Mouse (Mus musculus) gastrocnemius, postnatal 10 days (tissue): Measurements from ENCODE around the gene Aste1. TPM values are rescaled to one million over a fixed set of nuclear protein-coding genes. Genes with fewer than 3 reads are reported as not detected.

Source experiments
- DNase-seq: peaks from one replicate; pipeline ENCODE4 v3.0.0; 2021; ENCODE audit warnings: mixed read lengths
- long read RNA-seq, 2 experiments: library from polyadenylated mRNA; stranded (forward); transcript quantifications; one replicate each; pipeline ENCODE4 v2.0.0; 2021
- total RNA-seq, 2 experiments: library from RNA; stranded (reverse); gene quantifications; 2 replicates each; pipeline ENCODE4 v1.2.3; 2021

Aste1 gene
- 1 to 10 TPM; 3.6 to 6.6 TPM for total RNA-seq
- long read RNA-seq, experiment 1, partial matches to known transcripts, result 0 of 8 reads
- long read RNA-seq, experiment 1, other reads (novel, unspliced or antisense), result 7 of 8 reads
- long read RNA-seq, experiment 2, partial matches to known transcripts, result 0 of 6 reads
- long read RNA-seq, experiment 2, other reads (novel, unspliced or antisense), result 1 of 6 reads

DNA sequence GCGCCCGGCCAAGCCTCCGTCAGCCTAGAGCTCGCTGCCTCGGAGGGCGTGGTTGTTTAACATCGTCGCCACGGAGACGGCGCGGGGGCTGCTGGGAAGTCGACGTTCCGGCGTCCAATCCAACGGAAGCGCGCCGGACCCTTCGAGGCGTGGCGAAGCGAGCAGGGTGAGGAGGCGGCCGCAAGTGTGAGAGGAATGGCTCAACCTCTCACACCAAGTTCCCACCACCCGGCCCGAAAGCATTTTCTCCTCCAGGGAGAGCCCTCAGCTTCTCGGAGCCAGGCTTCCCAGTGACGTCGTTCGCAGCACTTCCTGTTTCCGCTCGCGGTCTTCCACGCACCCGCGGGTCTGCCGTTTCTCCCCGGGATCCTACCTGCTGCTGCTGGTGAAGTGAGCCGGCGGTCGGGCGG, at the start of gene Aste1, which contains the start of gene Nek11:
Gene Aste1, plus strand, starts transcription at position 175 of the 410 bp plus-strand sequence.
Gene Nek11, minus strand, starts transcription at position 307 of the 410 bp plus-strand sequence.
- DNase-seq, result peak; percentile 94

DNA sequence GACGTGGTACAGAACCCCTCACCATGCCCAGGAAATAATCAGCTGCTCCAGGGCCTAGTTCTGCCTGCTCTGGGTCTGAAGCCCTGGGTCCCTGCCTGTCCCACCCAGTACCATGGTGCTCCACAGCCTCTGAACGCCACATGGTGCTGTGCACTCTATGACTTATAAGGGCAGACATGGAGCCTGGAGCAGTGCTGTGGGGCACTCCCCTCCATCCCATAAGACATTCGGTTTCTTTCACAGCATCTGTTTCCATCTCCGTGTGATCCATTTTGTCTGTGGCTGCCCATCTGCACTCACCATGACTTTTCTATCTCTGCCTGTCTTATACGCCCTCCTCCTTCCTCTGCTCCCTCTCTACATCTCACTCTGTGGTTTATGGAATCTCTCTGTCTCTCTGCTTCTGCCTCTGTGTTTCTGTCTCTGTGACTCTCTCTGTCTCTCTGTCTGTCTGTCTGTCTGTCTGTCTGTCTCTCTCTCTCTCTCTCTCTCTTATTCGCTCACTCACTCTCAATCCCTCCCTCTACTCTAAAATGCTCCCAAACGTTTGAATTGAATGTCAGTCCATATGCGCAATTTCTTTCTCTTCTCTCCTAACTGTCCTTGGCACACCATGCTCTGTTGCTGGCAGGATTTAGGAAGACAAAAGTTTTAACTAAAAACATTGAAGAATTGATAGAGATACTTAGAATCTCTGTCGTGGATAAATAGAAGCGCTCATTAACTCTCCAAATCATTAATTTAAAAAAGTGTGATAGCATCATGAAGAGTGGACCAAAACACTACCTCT, 46.8 kb upstream of the Aste1 start:
- no peak for DNase-seq

DNA sequence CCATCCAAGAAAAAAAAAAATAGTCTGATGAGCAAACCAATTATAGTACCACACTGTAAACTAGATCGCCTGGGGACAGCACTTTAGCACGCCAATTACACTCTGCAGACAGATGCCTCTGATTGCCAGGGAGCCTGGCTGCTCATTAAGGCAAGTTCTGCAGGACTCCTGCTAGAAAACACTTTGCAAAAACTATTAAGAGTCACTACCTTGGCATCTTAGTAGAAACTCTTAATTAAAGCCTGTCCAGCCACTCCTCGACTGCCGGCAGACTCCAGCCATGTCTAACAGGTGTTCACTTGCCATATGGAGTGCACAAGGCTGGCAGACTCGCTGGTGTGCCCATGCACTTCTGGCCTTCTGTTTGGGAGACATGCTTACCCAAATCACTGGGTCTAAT, 46.2 kb upstream of the Aste1 start:
- DNase-seq, result no peak

- no peak for DNase-seq
Measured at GRCm38 (mm10) chr9:105362181-105362580, 33.0 kb upstream of the Aste1 start.

DNA sequence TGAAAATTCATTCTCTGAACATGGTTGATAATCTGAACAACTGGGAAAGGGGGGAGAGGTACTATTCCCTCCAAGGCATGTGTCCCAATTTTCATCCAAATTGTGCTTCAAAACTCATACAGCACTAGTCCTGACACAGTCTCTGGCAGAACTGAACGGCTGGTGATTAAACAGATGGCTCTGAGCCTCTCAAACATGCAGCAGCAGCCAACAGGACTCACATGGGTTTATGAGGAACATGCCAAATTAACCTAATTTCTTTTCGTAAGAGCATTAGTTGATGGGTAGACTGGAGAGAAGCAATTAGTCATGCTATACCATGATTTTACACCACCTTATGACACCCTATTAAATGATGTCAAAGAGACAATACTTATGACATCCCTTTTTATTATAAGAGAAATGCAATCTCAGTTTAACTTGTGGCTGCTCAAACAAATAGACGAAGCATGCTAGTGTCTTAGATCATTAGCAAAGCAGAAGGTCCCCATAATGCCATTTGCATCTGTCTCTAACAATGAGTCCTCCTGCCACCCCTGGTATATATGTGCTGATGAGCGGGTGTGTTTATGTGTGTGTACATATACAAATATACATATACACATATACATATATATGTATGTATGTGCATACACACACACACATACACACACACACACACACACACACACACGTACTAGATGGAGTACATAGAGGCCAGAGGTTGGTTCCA, 31.5 kb upstream of the Aste1 start:
- DNase-seq, result no peak

GRCm38 (mm10) chr9:105366199-105366598, 29.0 kb upstream of the Aste1 start:
- DNase-seq, result no peak

- no peak for DNase-seq
Measured at GRCm38 (mm10) chr9:105368605-105369004, 26.6 kb upstream of the Aste1 start.

GRCm38 (mm10) chr9:105374361-105374760, 20.8 kb upstream of the Aste1 start:
- peak; percentile 11 for DNase-seq

DNA sequence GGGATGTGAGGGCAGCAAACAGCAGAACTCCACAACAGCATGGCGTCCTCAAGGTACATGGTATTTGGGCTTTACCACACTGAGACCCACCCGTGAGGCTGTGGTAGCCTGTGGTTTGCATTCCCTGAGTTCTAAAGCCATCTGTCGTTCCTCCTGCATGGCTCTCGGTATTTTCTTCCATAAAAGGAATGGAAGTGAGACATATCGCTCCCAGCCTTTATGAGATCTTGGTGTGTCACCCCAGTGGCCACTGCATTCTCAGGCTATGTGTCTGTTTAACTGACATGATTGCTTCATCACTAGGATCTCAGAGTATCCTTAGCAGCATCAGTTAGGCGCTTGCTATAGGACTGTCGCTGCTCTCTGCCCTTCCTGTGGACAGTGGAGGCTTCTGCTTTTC, 18.8 kb upstream of the Aste1 start:
- no peak for DNase-seq

DNA sequence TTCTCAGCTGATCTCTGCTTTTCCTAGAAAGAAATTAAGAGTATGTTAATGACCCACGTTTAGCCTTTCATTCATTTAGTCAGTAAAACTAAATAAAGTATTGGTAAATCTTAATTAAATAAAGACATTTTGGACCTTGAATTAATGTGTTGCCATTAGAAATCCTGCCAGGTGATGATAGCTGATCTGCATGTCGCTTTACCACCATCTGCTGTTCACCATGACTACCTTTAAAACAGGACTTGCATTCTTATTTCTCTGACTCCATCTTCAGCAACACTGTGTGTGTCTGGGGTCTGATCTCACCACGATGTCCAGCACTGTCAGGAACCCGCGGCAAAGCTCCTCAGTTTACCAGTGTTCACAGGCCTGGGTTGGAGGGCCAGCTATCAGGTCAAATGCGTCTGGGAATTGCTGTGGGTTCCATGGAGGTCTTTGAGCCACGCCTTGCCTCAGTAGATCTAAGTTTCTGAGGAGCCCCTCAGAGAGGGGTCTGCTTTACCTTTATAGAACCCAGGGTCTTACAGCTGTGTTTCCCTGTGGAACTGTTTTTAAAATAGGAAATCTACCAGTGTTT, 18.1 kb upstream of the Aste1 start:
- DNase-seq, result no peak

- DNase-seq, result no peak
Measured at GRCm38 (mm10) chr9:105377622-105378021, 17.6 kb upstream of the Aste1 start.

DNA sequence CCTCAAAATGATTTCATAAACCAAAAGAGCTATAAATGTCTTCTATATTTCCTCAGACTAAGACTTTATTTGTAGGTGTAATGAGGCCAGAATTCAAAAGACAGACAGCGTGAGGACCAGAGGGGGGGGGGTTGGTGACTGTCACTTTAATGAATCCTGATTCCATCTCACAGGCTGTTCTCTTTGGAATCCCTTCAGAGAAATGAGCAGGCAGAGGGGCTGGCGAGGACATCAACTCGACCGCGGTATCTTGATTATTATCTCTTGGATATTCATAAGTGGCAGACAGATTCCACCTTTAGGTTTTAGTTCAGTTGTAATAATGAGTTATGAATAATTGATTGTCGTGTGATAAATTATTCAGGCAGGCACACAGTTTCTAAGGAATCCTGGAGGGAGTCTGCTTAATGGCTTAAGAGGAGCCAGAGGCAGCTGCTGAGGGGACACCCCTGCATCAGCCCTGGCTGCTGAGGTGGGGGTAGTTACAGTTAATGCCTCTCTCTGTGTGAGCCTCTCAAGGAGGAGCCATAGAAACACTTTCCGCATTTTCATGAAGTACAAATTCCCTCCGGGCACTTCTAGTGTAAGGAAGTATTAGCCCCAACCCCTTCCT, 15.6 kb upstream of the Aste1 start:
- no peak for DNase-seq

DNA sequence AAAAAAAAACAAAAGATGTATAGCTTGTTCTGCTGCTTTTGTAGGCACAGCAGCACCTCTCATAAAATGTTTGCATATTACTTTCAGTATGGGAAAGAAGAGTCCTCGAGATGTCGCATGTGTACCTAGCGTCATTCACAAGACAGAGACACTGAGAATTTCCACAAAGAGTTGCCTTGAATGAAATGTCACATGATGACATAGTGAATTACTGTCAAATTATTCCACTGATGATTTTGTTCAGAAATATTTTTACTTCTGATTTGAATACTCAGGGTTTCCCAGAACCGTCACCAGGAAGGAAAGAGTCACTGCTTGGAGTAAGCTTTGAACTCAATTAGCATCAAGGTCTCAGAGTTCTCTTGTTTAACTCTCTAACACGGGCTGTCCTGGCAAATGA, 7.8 kb upstream of the Aste1 start:
- DNase-seq, result no peak

DNA sequence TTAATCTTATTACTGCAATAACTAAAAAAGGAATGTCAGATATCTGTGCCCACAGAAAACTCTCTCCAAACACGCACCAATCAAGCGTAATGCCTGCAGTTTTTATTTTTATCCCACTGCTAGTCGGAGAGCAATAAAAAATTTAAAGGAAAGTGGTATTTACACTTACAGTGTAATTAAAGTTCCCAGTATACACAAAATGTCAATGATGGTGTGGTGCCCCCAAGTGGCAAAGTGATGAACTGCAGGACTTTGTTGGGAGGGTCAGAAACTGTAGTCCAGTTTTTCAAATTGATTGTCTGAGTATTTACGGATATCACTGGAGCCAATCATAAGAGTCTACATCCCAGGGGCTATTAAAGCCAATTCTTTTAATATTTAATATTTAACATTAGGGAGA, 5.9 kb upstream of the Aste1 start:
- peak; percentile 81 for DNase-seq

DNA sequence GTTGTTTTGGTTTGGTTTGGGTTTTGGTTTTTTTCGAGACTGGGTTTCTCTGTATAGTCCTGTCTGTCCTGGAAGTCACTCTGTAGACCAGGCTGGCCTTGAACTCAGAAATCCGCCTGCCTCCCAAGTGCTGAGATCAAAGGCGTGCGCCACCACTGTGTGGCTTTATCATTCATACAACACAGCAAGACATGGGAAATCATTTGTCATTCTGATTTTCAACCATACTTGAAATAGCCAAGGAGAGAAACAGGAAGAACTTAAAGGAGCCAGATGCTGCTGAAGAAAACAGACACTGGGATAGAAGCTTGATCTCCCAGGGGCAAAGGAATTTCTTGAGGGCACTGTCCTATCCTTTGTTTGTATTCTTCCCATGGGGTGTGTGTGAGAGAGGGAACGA, 4.6 kb upstream of the Aste1 start:
- no peak for DNase-seq

DNA sequence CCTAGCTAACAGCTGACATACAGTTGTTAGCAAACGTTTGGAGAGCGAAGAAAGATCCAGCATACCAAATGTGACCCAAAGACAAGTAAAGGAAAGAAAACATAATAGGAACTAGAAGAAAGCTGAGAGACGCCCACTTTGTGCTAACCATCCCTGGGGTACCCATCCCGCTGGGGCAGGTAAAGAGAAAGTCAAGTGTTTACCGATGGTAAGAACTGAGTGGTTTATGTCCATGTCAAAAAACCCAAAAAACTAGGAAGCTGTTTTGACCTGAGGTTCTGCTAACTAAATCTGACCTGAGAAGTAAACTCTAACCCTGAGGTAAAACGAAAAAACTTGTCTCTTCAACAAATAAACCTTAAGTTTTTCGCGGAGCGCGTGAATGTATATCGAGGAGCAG, 472 bp upstream of the Aste1 start:
- no peak for DNase-seq

GRCm38 (mm10) chr9:105408549-105408948, 13.4 kb downstream of the Aste1 start:
- no peak for DNase-seq

GRCm38 (mm10) chr9:105459032-105459431, 63.8 kb downstream of the Aste1 start:
- no peak for DNase-seq

DNA sequence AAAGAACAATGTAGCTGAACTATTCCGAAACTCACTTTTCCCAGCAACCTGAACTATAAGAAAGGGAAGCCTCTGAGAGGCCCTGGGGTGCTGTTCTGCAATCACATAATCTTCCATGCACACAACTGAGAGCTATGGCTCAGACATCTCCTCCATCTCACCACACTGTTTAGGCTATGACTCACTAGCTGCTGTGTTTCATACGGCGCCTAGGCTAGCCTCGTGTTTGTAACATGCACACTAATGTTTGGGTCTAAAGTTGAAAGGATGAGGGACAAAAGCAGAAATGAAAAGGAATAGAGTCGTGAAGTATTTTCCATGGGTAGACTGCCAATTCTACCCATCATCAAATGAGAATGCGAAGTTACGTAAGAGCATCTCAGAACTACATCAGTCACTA, 66.3 kb downstream of the Aste1 start:
- no peak for DNase-seq
